Mouse (Mus musculus) heart, adult 2 months (tissue): ENCODE data around the gene Inf2. TPM values are rescaled to one million over a fixed set of nuclear protein-coding genes. Genes with fewer than 3 reads are reported as not detected.
A peak's percentile ranks its signal among the peaks of the same experiment; 100 is the strongest.

Experiments used
- DNase-seq, 2 experiments: peaks; one replicate each; pipeline ENCODE4 v3.0.0; 2021
- H3K27ac ChIP-seq: fragments of 200-600 bp; 2 replicates; pipeline ENCODE4 v1.8.1; 2022
- H3K27me3 ChIP-seq: fragments of 200-500 bp; 2 replicates; pipeline ENCODE4 v1.6.1; 2012; ENCODE audit warnings: mild to moderate bottlenecking, low read length, inconsistent platforms, mixed read lengths; ENCODE audit not compliant: control insufficient read depth, insufficient read depth
- H3K36me3 ChIP-seq: fragments of 200-500 bp; 2 replicates; pipeline ENCODE4 v1.6.1; 2012; ENCODE audit warnings: low read length, inconsistent platforms; ENCODE audit not compliant: control insufficient read depth, insufficient read depth
- H3K4me1 ChIP-seq: fragments of 200-500 bp; 2 replicates; pipeline ENCODE4 v1.6.1; 2011; ENCODE audit warnings: low read length; ENCODE audit not compliant: control insufficient read depth, insufficient read depth
- H3K4me3 ChIP-seq: fragments of 200-600 bp; 2 replicates; pipeline ENCODE4 v1.8.1; 2022
- H3K79me2 ChIP-seq: fragments of 200-500 bp; replicated peaks from 2 replicates; pipeline ENCODE4 v1.6.1; 2012; ENCODE audit warnings: mild to moderate bottlenecking, inconsistent platforms, low read length, moderate library complexity, mixed read lengths; ENCODE audit not compliant: control insufficient read depth, insufficient read depth
- H3K9ac ChIP-seq: fragments of 200-500 bp; 2 replicates; pipeline ENCODE4 v1.6.1; 2012; ENCODE audit warnings: low read depth, mild to moderate bottlenecking, control low read depth, inconsistent platforms, low read length, mixed read lengths
- CTCF ChIP-seq: fragments of 200-600 bp; IDR thresholded peaks from 2 replicates; pipeline ENCODE4 v1.8.1; 2022; ENCODE audit warnings: antibody characterized with exemption, mild to moderate bottlenecking, moderate library complexity
- EP300 ChIP-seq: fragments of 200-500 bp; IDR thresholded peaks from 2 replicates; pipeline ENCODE4 v1.6.1; 2011; ENCODE audit warnings: low read depth, low read length, control low read depth; ENCODE audit not compliant: insufficient read depth
- POLR2A ChIP-seq: fragments of 200-500 bp; IDR thresholded peaks from 2 replicates; pipeline ENCODE4 v1.6.1; 2011; ENCODE audit warnings: mild to moderate bottlenecking, low read depth, low read length, control low read depth; ENCODE audit not compliant: insufficient read depth
- WGBS: fragments of 180-500 bp; shearing (Covaris S2); methylation state at CpG from one replicate; pipeline ENCODE4 v1.1.7; 2018; 5-methylcytosine and 5-hydroxymethylcytosine counted together
- intact Hi-C: fragments of 180-260 bp; cut with DNase I; formaldehyde crosslinking; loops from one replicate; pipeline ENCODE4 v1.15.1; 2025
- polyA plus RNA-seq: library from polyadenylated mRNA; depleted of rRNA; stranded (reverse); fragments of >200 nt; gene quantifications from 2 replicates; pipeline ENCODE4 v1.2.3, GENCODE M21; 2012
- total RNA-seq, 2 experiments: library from RNA; stranded (reverse); gene quantifications; 2 replicates each; pipeline ENCODE4 v1.2.3; 2021

The Inf2 gene
- total and polyA plus RNA-seq, 3 experiments, result 12.7 to 17.3 (median 15.0) TPM

- H3K27me3 ChIP-seq, result no peaks in the 10 kb centered on the region
- WGBS, result 3% methylated on average over 11 of the region's 11 CpGs
- TF ChIP-seq EP300 (peak; percentile 87; the same call in 1 of the 2 replicates), POLR2A (no peak), CTCF (peak; percentile 99; the same call in 1 of the 2 replicates)
- H3K4me3 ChIP-seq, result no peak overlapping the region
- intact Hi-C loops, result loop anchor here (1.0 to 5.0 kb wide), 6 partner anchors 44 to 430 kb away; no protein-coding TSS in a partner anchor
- 0 out of 2 replicates have a peak overlapping the region, but pooled peaks have one; percentile 5 for H3K9ac ChIP-seq
- peaks cover 2% of the 10 kb centered on the region for H3K4me1 ChIP-seq
- no peaks in the 10 kb centered on the region for H3K79me2 ChIP-seq
- H3K36me3 ChIP-seq, result no peaks in the 10 kb centered on the region
- peak; percentile 85 to 91 for DNase-seq
- H3K27ac ChIP-seq, result no peak overlapping the region
Observed at GRCm38 (mm10) chr12:112542920-112543300, 45.7 kb upstream of the Inf2 start.

- TF ChIP-seq EP300, result no peak
- TF ChIP-seq CTCF, result no peak
- no peak for TF ChIP-seq POLR2A
- Histone ChIP-seq H3K27ac (no peak overlapping the region), H3K9ac (no peak overlapping the region), H3K36me3 (no peaks in the 10 kb centered on the region), H3K79me2 (no peaks in the 10 kb centered on the region), H3K27me3 (no peaks in the 10 kb centered on the region), H3K4me1 (peaks cover 2% of the 10 kb centered on the region), H3K4me3 (no peak overlapping the region)
- DNase-seq, result no peak
- WGBS, result 79% methylated on average over 9 of the region's 9 CpGs
- intact Hi-C loops, result loop anchor here (1.0 to 5.0 kb wide), 6 partner anchors 45 to 431 kb away; no protein-coding TSS in a partner anchor
Observed at GRCm38 (mm10) chr12:112543941-112544340, 44.6 kb upstream of the Inf2 start.

DNA sequence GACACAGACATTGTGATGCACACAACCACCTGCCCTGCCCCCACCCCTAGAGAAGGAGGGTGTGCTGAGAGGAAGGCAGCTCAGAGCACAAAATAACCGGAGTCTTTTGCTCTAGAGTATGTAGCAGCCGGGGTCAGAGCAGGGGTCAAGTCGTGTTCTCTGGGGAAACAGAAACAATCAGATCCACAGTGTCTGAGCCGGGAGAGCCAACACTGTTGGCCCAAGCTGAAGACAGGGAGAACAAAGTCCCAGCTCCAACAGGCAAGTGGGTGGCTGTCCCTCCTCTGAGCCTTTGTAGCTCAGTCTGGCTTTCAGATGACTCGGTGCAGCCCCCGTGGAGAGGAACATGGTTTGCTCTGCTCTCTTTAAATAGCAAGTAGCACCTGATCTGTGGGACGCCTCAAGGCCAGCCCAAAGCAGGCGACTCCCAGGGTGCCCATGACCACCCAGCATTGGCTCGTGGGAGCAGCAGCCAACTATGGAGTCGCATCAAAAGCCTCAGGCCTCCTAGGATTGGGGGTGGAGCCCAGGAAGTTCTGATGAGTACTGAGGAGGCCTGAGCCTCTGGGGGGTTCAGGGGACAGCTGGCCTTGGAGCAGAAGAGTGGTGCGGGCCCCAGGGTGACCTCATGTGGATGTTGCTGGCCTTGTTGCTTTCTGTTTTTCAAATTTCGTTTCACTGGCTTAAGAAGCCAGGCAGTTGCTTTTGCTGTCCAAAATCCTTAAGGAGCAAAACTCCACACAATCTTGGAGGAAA is 43.5 kb upstream of the Inf2 start:
- Histone ChIP-seq H3K36me3 (no peaks in the 10 kb centered on the region), H3K79me2 (no peaks in the 10 kb centered on the region), H3K4me3 (no peak overlapping the region), H3K27me3 (no peaks in the 10 kb centered on the region), H3K9ac (no peak overlapping the region), H3K4me1 (peaks cover 2% of the 10 kb centered on the region), H3K27ac (no peak overlapping the region)
- intact Hi-C loops, result loop anchor here (5.0 kb wide), 1 partner anchor 93 kb away; no protein-coding TSS in a partner anchor
- TF ChIP-seq POLR2A, result no peak
- TF ChIP-seq CTCF, result no peak
- TF ChIP-seq EP300, result no peak
- peak in 1 of 2 experiments; percentile 19 for DNase-seq
- 51% methylated on average over 12 of the region's 12 CpGs for WGBS

DNA sequence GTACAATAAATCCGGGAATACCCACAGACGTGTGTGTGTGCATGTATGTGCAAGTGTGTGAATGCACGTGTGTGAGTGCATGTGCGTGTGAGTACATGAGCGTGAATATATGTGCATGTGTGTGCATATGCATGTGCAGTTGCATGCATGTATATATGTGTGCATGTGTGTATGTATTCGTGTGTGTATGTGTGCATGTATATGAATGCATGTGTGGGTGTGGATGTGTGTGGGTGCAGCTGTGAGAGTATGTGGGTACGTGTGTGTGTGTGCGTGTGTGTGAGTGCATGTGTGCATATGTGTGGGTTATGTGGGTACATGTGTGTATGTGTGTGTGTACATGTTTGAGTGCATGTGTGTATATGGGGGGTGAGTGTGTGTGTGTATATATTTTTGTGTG is 42.5 kb upstream of the Inf2 start:
- H3K4me3 ChIP-seq, result no peak overlapping the region
- no peak overlapping the region for H3K9ac ChIP-seq
- intact Hi-C loops, result no loop called here
- TF ChIP-seq EP300 (no peak), CTCF (no peak), POLR2A (no peak)
- no peaks in the 10 kb centered on the region for H3K79me2 ChIP-seq
- no peak overlapping the region for H3K27ac ChIP-seq
- WGBS, result 92% methylated on average over 8 of the region's 8 CpGs
- H3K27me3 ChIP-seq, result no peaks in the 10 kb centered on the region
- peaks cover 2% of the 10 kb centered on the region for H3K4me1 ChIP-seq
- H3K36me3 ChIP-seq, result no peaks in the 10 kb centered on the region
- DNase-seq, result no peak

DNA sequence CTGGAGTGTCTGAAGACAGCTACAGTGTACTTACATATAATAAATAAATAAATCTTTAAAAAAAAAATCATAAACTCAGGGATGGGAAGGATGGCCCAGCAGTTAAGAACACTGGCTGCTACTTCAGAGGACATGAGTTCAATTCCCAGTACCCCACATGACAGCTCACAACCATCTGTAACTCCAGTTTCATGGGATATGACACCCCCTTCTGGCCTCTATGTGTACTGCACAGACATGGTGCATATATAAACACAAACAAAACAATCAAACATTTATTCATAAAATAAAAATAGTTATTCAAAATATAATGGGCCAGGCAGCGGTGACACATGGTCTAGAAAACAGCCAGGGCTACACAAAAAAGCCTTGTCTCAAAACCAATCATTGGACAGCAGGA is 39.3 kb upstream of the Inf2 start:
- H3K9ac ChIP-seq, result no peak overlapping the region
- H3K79me2 ChIP-seq, result no peaks in the 10 kb centered on the region
- TF ChIP-seq CTCF (peak; percentile 34), POLR2A (no peak), EP300 (no peak)
- no peaks in the 10 kb centered on the region for H3K27me3 ChIP-seq
- 93% methylated on average over 1 of the region's 1 CpGs for WGBS
- no peak overlapping the region for H3K27ac ChIP-seq
- intact Hi-C loops, result no loop called here
- no peak for DNase-seq
- peaks cover 2% of the 10 kb centered on the region; the same call in 1 of the 2 replicates for H3K4me1 ChIP-seq
- no peaks in the 10 kb centered on the region for H3K36me3 ChIP-seq
- no peak overlapping the region for H3K4me3 ChIP-seq

- Histone ChIP-seq H3K4me1 (peaks cover 4% of the 10 kb centered on the region), H3K4me3 (no peak overlapping the region), H3K79me2 (no peaks in the 10 kb centered on the region), H3K9ac (no peak overlapping the region), H3K36me3 (no peaks in the 10 kb centered on the region), H3K27me3 (no peaks in the 10 kb centered on the region), H3K27ac (no peak overlapping the region)
- TF ChIP-seq EP300, result peak; percentile 98
- TF ChIP-seq POLR2A, result no peak
- peak; percentile 89 for TF ChIP-seq CTCF
- intact Hi-C loops, result loop anchor here (1.0 to 10.0 kb wide), 4 partner anchors 35 to 153 kb away; partner anchors contain the start of gene Inf2
- WGBS, result 6% methylated on average over 13 of the region's 13 CpGs
- peak; percentile 81 to 93 for DNase-seq
Observed at GRCm38 (mm10) chr12:112551861-112552375, 36.7 kb upstream of the Inf2 start.
